Mouse (Mus musculus): ENCODE measurements around the gene Arhgap31. TPM values are rescaled to one million over a fixed set of nuclear protein-coding genes. Genes with fewer than 3 reads are reported as not detected.

Arhgap31 gene
- polyA plus RNA-seq, 1 experiment from 2014 or later = 8.8 TPM

- ATAC-seq (ENCODE audit: low FRiP score) = no peak
- no peak overlapping the region for H3K4me3 ChIP-seq (replicated peaks)
- H3K4me2 ChIP-seq = no peak overlapping the region
- no peaks in the 10 kb centered on the region for H3K27me3 ChIP-seq
- peaks cover 68% of the 10 kb centered on the region for H3K36me3 ChIP-seq (replicated peaks)
- no peak overlapping the region for H3K9ac ChIP-seq
- H3K4me1 ChIP-seq = no peaks in the 10 kb centered on the region
- 95% methylated on average over 3 of the region's 3 CpGs for WGBS
- H3K9me3 ChIP-seq = no peaks in the 10 kb centered on the region
- H3K27ac ChIP-seq = no peak overlapping the region
These were observed 141.6 kb downstream of the Arhgap31 start for GRCm38 (mm10) chr16:38571481-38571880.

GRCm38 (mm10) chr16:38568192-38568591, 144.9 kb downstream of the Arhgap31 start:
- Histone ChIP-seq H3K27me3 (no peaks in the 10 kb centered on the region), H3K4me2 (no peak overlapping the region), H3K36me3 (replicated peaks) (peaks cover 65% of the 10 kb centered on the region), H3K9me3 (no peaks in the 10 kb centered on the region), H3K27ac (no peak overlapping the region), H3K9ac (no peak overlapping the region), H3K4me1 (peaks cover 11% of the 10 kb centered on the region), H3K4me3 (replicated peaks) (no peak overlapping the region)
- ATAC-seq (ENCODE audit: low FRiP score) = no peak
- WGBS = 97% methylated on average over 5 of the region's 5 CpGs

DNA sequence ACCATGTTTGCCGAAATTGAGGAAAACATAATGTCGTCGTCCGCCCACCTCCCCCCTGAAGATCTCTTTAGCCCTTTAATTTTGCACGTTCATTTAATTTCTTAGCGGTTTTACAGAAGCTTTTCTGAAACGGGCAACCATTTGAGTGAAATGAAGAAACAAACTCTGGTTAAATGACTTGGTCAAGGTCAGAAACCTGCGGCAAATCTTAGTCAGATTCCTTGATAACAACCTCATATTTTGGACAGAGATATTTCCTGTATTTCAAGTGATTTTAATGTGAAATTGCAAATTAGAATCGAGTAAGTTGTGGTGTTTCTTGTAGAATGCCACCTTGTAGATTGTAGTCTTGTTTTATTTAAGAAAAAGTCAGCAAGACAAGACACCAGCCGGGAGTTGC, 149.6 kb downstream of the Arhgap31 start:
- H3K36me3 ChIP-seq (replicated peaks) = peaks cover 27% of the 10 kb centered on the region
- H3K27ac ChIP-seq = no peak overlapping the region
- ATAC-seq (ENCODE audit: low FRiP score) = no peak
- peak overlapping the region; percentile 57 for H3K4me2 ChIP-seq
- H3K9me3 ChIP-seq = no peaks in the 10 kb centered on the region
- WGBS = 42% methylated on average over 10 of the region's 10 CpGs
- H3K27me3 ChIP-seq = peaks cover 21% of the 10 kb centered on the region
- peak overlapping the region; percentile 79 for H3K9ac ChIP-seq
- H3K4me3 ChIP-seq (replicated peaks) = peak overlapping the region; percentile 78
- peaks cover 11% of the 10 kb centered on the region for H3K4me1 ChIP-seq

- Histone ChIP-seq H3K27ac (peak overlapping the region; percentile 63), H3K36me3 (replicated peaks) (peaks cover 21% of the 10 kb centered on the region), H3K4me2 (peak overlapping the region; percentile 57), H3K27me3 (peaks cover 23% of the 10 kb centered on the region), H3K9me3 (no peaks in the 10 kb centered on the region), H3K9ac (peak overlapping the region; percentile 79), H3K4me3 (replicated peaks) (peak overlapping the region; percentile 78), H3K4me1 (peaks cover 11% of the 10 kb centered on the region)
- ATAC-seq (ENCODE audit: low FRiP score) = no peak
- under 1% methylated on average over 25 of the region's 25 CpGs for WGBS
These were observed 150.1 kb downstream of the Arhgap31 start for GRCm38 (mm10) chr16:38562968-38563327.

GRCm38 (mm10) chr16:38562131-38562967, 150.7 kb downstream of the Arhgap31 start:
- peak overlapping the region; percentile 57 for H3K4me2 ChIP-seq
- peak overlapping the region; percentile 78 for H3K4me3 ChIP-seq (replicated peaks)
- H3K9me3 ChIP-seq = no peaks in the 10 kb centered on the region
- H3K27ac ChIP-seq = peak overlapping the region; percentile 75
- H3K27me3 ChIP-seq = peaks cover 23% of the 10 kb centered on the region
- H3K9ac ChIP-seq = peak overlapping the region; percentile 79
- peaks cover 17% of the 10 kb centered on the region for H3K36me3 ChIP-seq (replicated peaks)
- peak; percentile 97 for ATAC-seq (ENCODE audit: low FRiP score)
- 6% methylated on average over 37 of the region's 37 CpGs for whole genome bisulfite sequencing
- peaks cover 11% of the 10 kb centered on the region for H3K4me1 ChIP-seq

- H3K9me3 ChIP-seq = no peaks in the 10 kb centered on the region
- no peak within 1 kb of the TSS for H3K27ac ChIP-seq
- no peak for ATAC-seq (ENCODE audit: low FRiP score)
- no peak within 1 kb of the TSS for H3K9ac ChIP-seq
- no peak within 1 kb of the TSS for H3K4me3 ChIP-seq (replicated peaks)
- H3K4me2 ChIP-seq = no peak within 1 kb of the TSS
- WGBS = 88% methylated on average over 3 of the region's 3 CpGs
- no peaks in the 10 kb centered on the region for H3K36me3 ChIP-seq (replicated peaks)
- H3K27me3 ChIP-seq = peaks cover 42% of the 10 kb centered on the region
- H3K4me1 ChIP-seq = peaks cover 2% of the 10 kb centered on the region
These were observed 154.8 kb downstream of the Arhgap31 start, which contains the start of gene Tmem39a for GRCm38 (mm10) chr16:38558221-38558748. Tmem39a (plus strand) TSS chr16:38558698.

- H3K4me2 ChIP-seq = no peak overlapping the region
- no peak overlapping the region for H3K4me3 ChIP-seq (replicated peaks)
- 86% methylated on average over 3 of the region's 3 CpGs for WGBS
- H3K9ac ChIP-seq = no peak overlapping the region
- no peaks in the 10 kb centered on the region for H3K36me3 ChIP-seq (replicated peaks)
- peaks cover 58% of the 10 kb centered on the region for H3K27me3 ChIP-seq
- H3K27ac ChIP-seq = no peak overlapping the region
- H3K9me3 ChIP-seq = no peaks in the 10 kb centered on the region
- no peak for ATAC-seq (ENCODE audit: low FRiP score)
- no peaks in the 10 kb centered on the region for H3K4me1 ChIP-seq
These were observed 157.1 kb downstream of the Arhgap31 start for GRCm38 (mm10) chr16:38555988-38556387.

GRCm38 (mm10) chr16:38549479-38550396, 163.3 kb downstream of the Arhgap31 start, which contains the start of gene Poglut1:
Poglut1 (minus strand) TSS chr16:38550258.
- Histone ChIP-seq H3K4me3 (replicated peaks) (peak within 1 kb of the TSS; percentile 91), H3K4me2 (peak within 1 kb of the TSS; percentile 68), H3K4me1 (peaks cover 17% of the 10 kb centered on the region), H3K9ac (peak within 1 kb of the TSS; percentile 94), H3K27ac (peak within 1 kb of the TSS; percentile 71), H3K27me3 (peaks cover 25% of the 10 kb centered on the region), H3K9me3 (no peaks in the 10 kb centered on the region), H3K36me3 (replicated peaks) (peaks cover 26% of the 10 kb centered on the region)
- WGBS = 1% methylated on average over 54 of the region's 54 CpGs
- peak; percentile 95 for ATAC-seq (ENCODE audit: low FRiP score)

Other genes with a start within 250 kb of the Arhgap31 start
- 30.5 and 37.0 TPM in 2 replicates for gene Timmdc1, start 190.6 kb downstream of the Arhgap31 start, polyA plus RNA-seq (2016; fragmentation: Nextera tagmentation; extraction: Ambion mirVana)
- gene Poglut1, start 163.0 kb downstream of the Arhgap31 start, polyA plus RNA-seq (2016; fragmentation: Nextera tagmentation; extraction: Ambion mirVana) = 72.7 and 78.4 TPM in 2 replicates
- gene Tmem39a, start 154.6 kb downstream of the Arhgap31 start, polyA plus RNA-seq (2016; fragmentation: Nextera tagmentation; extraction: Ambion mirVana) = 57.4 and 70.5 TPM in 2 replicates
- gene B4galt4, start 29.0 kb upstream of the Arhgap31 start, polyA plus RNA-seq (2016; fragmentation: Nextera tagmentation; extraction: Ambion mirVana) = 21.1 and 25.6 TPM in 2 replicates
- gene Upk1b, start 87.1 kb upstream of the Arhgap31 start, polyA plus RNA-seq (2016; fragmentation: Nextera tagmentation; extraction: Ambion mirVana) = 1.1 and 1.9 TPM in 2 replicates
- gene 4930435E12Rik, start 115.5 kb upstream of the Arhgap31 start, polyA plus RNA-seq (2016; fragmentation: Nextera tagmentation; extraction: Ambion mirVana) = not detected in 2 replicates
- gene Igsf11, start 179.4 kb upstream of the Arhgap31 start, polyA plus RNA-seq (2016; fragmentation: Nextera tagmentation; extraction: Ambion mirVana) = 4.3 and 6.5 TPM in 2 replicates

All from forebrain, embryonic 12.5 days (tissue).